In genomic region chr3:53324386-53324785, GRCm38 (mm10) we compare ENCODE assay signal across 17 mouse cellular contexts.
DNase-seq lines count a peak whose midpoint lies in the region; ATAC-seq lines count a peak whose summit lies in the region.
"Had no signal": no experiment of that assay in that cellular context is flagged by ENCODE, and none has a peak within 500 bp of the region (broad histone marks: within the 10 kb centered on the region; RNA-seq: fewer than 3 reads in every experiment).

No protein-coding gene starts in this region.

- no peaks in the 10 kb centered on the region for H3K36me3 ChIP-seq in forebrain, embryonic 13.5 days (ENCODE audit: poor library complexity, severe bottlenecking)
- H3K36me3 ChIP-seq in forebrain, embryonic 11.5 days (ENCODE audit: control insufficient read depth, insufficient read depth, low read length): no peaks in the 10 kb centered on the region
- no peaks in the 10 kb centered on the region for H3K36me3 ChIP-seq in midbrain, embryonic 13.5 days
- H3K36me3 ChIP-seq in midbrain, embryonic 10.5 days: no peaks in the 10 kb centered on the region
- H3K36me3 ChIP-seq in midbrain, embryonic 14.5 days (ENCODE audit: control insufficient read depth, insufficient read depth, low read length): no peaks in the 10 kb centered on the region
- H3K36me3 ChIP-seq: heart, embryonic 15.5 days had no signal

- peak; percentile 43; the same call in 1 of the 2 replicates for ATAC-seq in forebrain, embryonic 13.5 days
- ATAC-seq in forebrain, embryonic 11.5 days (replicated peaks; ENCODE audit: low FRiP score): no peak
- ATAC-seq in midbrain, embryonic 13.5 days: peak; percentile 80; the same call in 1 of the 2 replicates
- ATAC-seq in midbrain, embryonic 14.5 days (ENCODE audit: low FRiP score, low TSS enrichment): no peak

- H3K4me1 ChIP-seq in forebrain, embryonic 13.5 days: peaks cover 14% of the 10 kb centered on the region
- H3K4me1 ChIP-seq in forebrain, embryonic 11.5 days (replicated peaks; ENCODE audit: control insufficient read depth, insufficient read depth, low read length): 0 out of 2 replicates have a peak, but pooled peaks cover 2% of the 10 kb centered on the region
- peaks cover 28% of the 10 kb centered on the region for H3K4me1 ChIP-seq in midbrain, embryonic 13.5 days (replicated peaks)
- H3K4me1 ChIP-seq in midbrain, embryonic 10.5 days: peaks cover 25% of the 10 kb centered on the region
- peaks cover 28% of the 10 kb centered on the region for H3K4me1 ChIP-seq in midbrain, embryonic 14.5 days (ENCODE audit: control insufficient read depth, insufficient read depth, low read length)
- H3K4me1 ChIP-seq: heart, embryonic 15.5 days had no signal

- H3K27me3 ChIP-seq in forebrain, embryonic 13.5 days: no peaks in the 10 kb centered on the region
- no peaks in the 10 kb centered on the region for H3K27me3 ChIP-seq in forebrain, embryonic 11.5 days (ENCODE audit: control insufficient read depth, insufficient read depth, low read length)
- H3K27me3 ChIP-seq in midbrain, embryonic 13.5 days: no peaks in the 10 kb centered on the region
- no peaks in the 10 kb centered on the region for H3K27me3 ChIP-seq in midbrain, embryonic 10.5 days (ENCODE audit: low read depth, poor library complexity, severe bottlenecking)
- H3K27me3 ChIP-seq in midbrain, embryonic 14.5 days (ENCODE audit: control insufficient read depth, insufficient read depth, low read length): no peaks in the 10 kb centered on the region
- H3K27me3 ChIP-seq: heart, embryonic 15.5 days had no signal

- no peak overlapping the region for H3K27ac ChIP-seq in forebrain, embryonic 13.5 days
- no peak overlapping the region for H3K27ac ChIP-seq in forebrain, embryonic 11.5 days (ENCODE audit: low read depth, low read length)
- H3K27ac ChIP-seq in midbrain, embryonic 13.5 days: peak overlapping the region; percentile 21
- H3K27ac ChIP-seq in midbrain, embryonic 10.5 days (replicated peaks): no peak overlapping the region
- peak overlapping the region; percentile 41; the same call in 1 of the 2 replicates for H3K27ac ChIP-seq in midbrain, embryonic 14.5 days (replicated peaks; ENCODE audit: low read depth, low read length)
- H3K27ac ChIP-seq: heart, embryonic 15.5 days; liver, embryonic 14.5 days; stomach, postnatal 0 days had no signal

- DNase-seq in forebrain, embryonic 11.5 days (ENCODE audit: low spot score): no peak
- DNase-seq in midbrain, embryonic 10.5 days (ENCODE audit: low spot score): no peak
- peak; percentile 80 for DNase-seq in midbrain, embryonic 14.5 days
- no peak for DNase-seq in cerebellum, adult 11-12 months
- no peak for DNase-seq in spleen, postnatal 14 days (ENCODE audit: low spot score in 2 of 2)
- no peak for DNase-seq in spleen, postnatal 10 days (ENCODE audit: low spot score in 2 of 2)
- DNase-seq: cerebellum, adult 8-10 months; kidney, adult 8-10 months; kidney, postnatal 4 days; lung, postnatal 10 days; spleen, adult 18-20 months; thymus, postnatal 25 days had no signal

- peak overlapping the region; percentile 10; the same call in 1 of the 2 replicates for H3K4me2 ChIP-seq in forebrain, embryonic 13.5 days
- no peak overlapping the region for H3K4me2 ChIP-seq in forebrain, embryonic 11.5 days (ENCODE audit: low read depth, low read length, severe bottlenecking)
- no peak overlapping the region; the same call in 1 of the 2 replicates for H3K4me2 ChIP-seq in midbrain, embryonic 13.5 days (replicated peaks)
- peak overlapping the region; percentile 32 for H3K4me2 ChIP-seq in midbrain, embryonic 14.5 days (ENCODE audit: low read length)
- H3K4me2 ChIP-seq: heart, embryonic 15.5 days had no signal

- 62% methylated on average over 13 of the region's 13 CpGs for WGBS in forebrain, embryonic 13.5 days
- 81% methylated on average over 13 of the region's 13 CpGs for WGBS in forebrain, embryonic 11.5 days
- 52% methylated on average over 13 of the region's 13 CpGs for WGBS in midbrain, embryonic 13.5 days
- WGBS in midbrain, embryonic 10.5 days: 82% methylated on average over 13 of the region's 13 CpGs
- WGBS in midbrain, embryonic 14.5 days: 30% methylated on average over 13 of the region's 13 CpGs

- H3K4me3 ChIP-seq in forebrain, embryonic 13.5 days: no peak overlapping the region
- H3K4me3 ChIP-seq in forebrain, embryonic 11.5 days (ENCODE audit: low read depth, low read length): no peak overlapping the region
- H3K4me3 ChIP-seq in midbrain, embryonic 13.5 days (replicated peaks): no peak overlapping the region
- H3K4me3 ChIP-seq in midbrain, embryonic 10.5 days: no peak overlapping the region
- no peak overlapping the region for H3K4me3 ChIP-seq in midbrain, embryonic 14.5 days (replicated peaks; ENCODE audit: low read depth, low read length)
- H3K4me3 ChIP-seq: heart, embryonic 15.5 days had no signal

- no peaks in the 10 kb centered on the region for H3K9me3 ChIP-seq in forebrain, embryonic 13.5 days (replicated peaks)
- no peaks in the 10 kb centered on the region for H3K9me3 ChIP-seq in forebrain, embryonic 11.5 days (ENCODE audit: control insufficient read depth, low read length)
- no peaks in the 10 kb centered on the region for H3K9me3 ChIP-seq in midbrain, embryonic 13.5 days
- H3K9me3 ChIP-seq in midbrain, embryonic 10.5 days (replicated peaks): no peaks in the 10 kb centered on the region
- no peaks in the 10 kb centered on the region for H3K9me3 ChIP-seq in midbrain, embryonic 14.5 days (ENCODE audit: control insufficient read depth, low read length)
- H3K9me3 ChIP-seq: heart, embryonic 15.5 days had no signal

- H3K9ac ChIP-seq in forebrain, embryonic 13.5 days: no peak overlapping the region
- no peak overlapping the region for H3K9ac ChIP-seq in forebrain, embryonic 11.5 days (ENCODE audit: low read length)
- no peak overlapping the region for H3K9ac ChIP-seq in midbrain, embryonic 13.5 days (replicated peaks)
- no peak overlapping the region for H3K9ac ChIP-seq in midbrain, embryonic 14.5 days (replicated peaks; ENCODE audit: low read length)
- H3K9ac ChIP-seq: heart, embryonic 15.5 days; liver, embryonic 14.5 days had no signal

Comparison
In these comparisons a context has a peak if more than half of its experiments do, and no peak if none do; other contexts are left out.
1. ATAC-seq: peak in forebrain, embryonic 13.5 days (single experiment) and midbrain, embryonic 13.5 days (single experiment); none in forebrain, embryonic 11.5 days (single experiment) and midbrain, embryonic 14.5 days (single experiment).
2. H3K27ac ChIP-seq: peak in midbrain, embryonic 13.5 days (single experiment) and midbrain, embryonic 14.5 days (single experiment); none in forebrain, embryonic 13.5 days (single experiment), forebrain, embryonic 11.5 days (single experiment) and midbrain, embryonic 10.5 days (single experiment).
3. H3K4me2 ChIP-seq: peak in forebrain, embryonic 13.5 days (single experiment) and midbrain, embryonic 14.5 days (single experiment); none in forebrain, embryonic 11.5 days (single experiment) and midbrain, embryonic 13.5 days (single experiment).